In genomic region chr17:3515851-3516250, GRCm38 (mm10) we compare ENCODE assay signal across 21 mouse cellular contexts. TPM values are rescaled to one million over a fixed set of nuclear protein-coding genes. Genes with fewer than 3 reads are reported as not detected.
"Had no signal": no experiment of that assay in that cellular context is flagged by ENCODE, and none has a peak within 500 bp of the region (broad histone marks: within the 10 kb centered on the region; RNA-seq: fewer than 3 reads in every experiment).

No protein-coding gene starts in this region.

- H3K27me3 ChIP-seq: neural tube, embryonic 13.5 days; neural tube, embryonic 15.5 days; stomach, embryonic 15.5 days had no signal

- H3K36me3 ChIP-seq: stomach, embryonic 15.5 days had no signal

- H3K9me3 ChIP-seq: neural tube, embryonic 13.5 days; neural tube, embryonic 15.5 days; stomach, embryonic 15.5 days had no signal

- DNase-seq: retina, postnatal 1 day; right cerebral cortex, adult 18-20 months; right cerebral cortex, postnatal 14 days; right cerebral cortex, postnatal 25 days; right cerebral cortex, postnatal 4 days; spleen, adult 18-20 months; thymus, adult 18-20 months; thymus, adult 2 months; thymus, postnatal 14 days; thymus, postnatal 25 days; thymus, postnatal 36 days; thymus, postnatal 4 days had no signal

- H3K27ac ChIP-seq: neural tube, embryonic 13.5 days; neural tube, embryonic 15.5 days; stomach, embryonic 15.5 days; stomach, postnatal 0 days had no signal

- H3K4me3 ChIP-seq: neural tube, embryonic 13.5 days; neural tube, embryonic 15.5 days; stomach, embryonic 15.5 days had no signal

- H3K4me1 ChIP-seq: neural tube, embryonic 13.5 days; neural tube, embryonic 15.5 days; stomach, embryonic 15.5 days had no signal

RNA-seq across cellular contexts. Expression of gene Cldn20, which starts 16.5 kb away (rescaled TPM):
- polyA plus RNA-seq: neural tube, embryonic 13.5 days; neural tube, embryonic 14.5 days; neural tube, embryonic 15.5 days; spleen, adult 2 months; stomach, embryonic 16.5 days; stomach, postnatal 0 days; testis, adult 2 months; thymus, adult 2 months; thymus, postnatal 0 days had no signal
